Mouse (Mus musculus) bone marrow macrophage, adult 2 months (primary cell): ENCODE measurements at regions not wholly inside any gene's neighbourhood (a gene's known extent, or its start where the extent isn't known, plus 50 kb on each side); places are given as distances from the start of the nearest gene placed in this dataset.

Experiments
- H3K27ac ChIP-seq: 2 replicates; pipeline ENCODE4 v1.5.1; 2012; ENCODE audit warnings: low read depth, low read length; ENCODE audit not compliant: insufficient read depth
- H3K4me1 ChIP-seq: 2 replicates; pipeline ENCODE4 v1.6.1; 2012; ENCODE audit warnings: low read length; ENCODE audit not compliant: control insufficient read depth, insufficient read depth
- H3K4me3 ChIP-seq: 2 replicates; pipeline ENCODE4 v1.5.1; 2012; ENCODE audit warnings: mild to moderate bottlenecking, low read length, moderate library complexity; ENCODE audit not compliant: insufficient read depth
- CTCF ChIP-seq: IDR thresholded peaks from 2 replicates; pipeline ENCODE4 v1.5.1; 2012; ENCODE audit warnings: low read depth, mild to moderate bottlenecking, low read length, moderate library complexity
- POLR2A ChIP-seq: IDR thresholded peaks from 2 replicates; pipeline ENCODE4 v1.6.1; 2012; ENCODE audit warnings: mild to moderate bottlenecking, low read depth, low read length, borderline replicate concordance

DNA sequence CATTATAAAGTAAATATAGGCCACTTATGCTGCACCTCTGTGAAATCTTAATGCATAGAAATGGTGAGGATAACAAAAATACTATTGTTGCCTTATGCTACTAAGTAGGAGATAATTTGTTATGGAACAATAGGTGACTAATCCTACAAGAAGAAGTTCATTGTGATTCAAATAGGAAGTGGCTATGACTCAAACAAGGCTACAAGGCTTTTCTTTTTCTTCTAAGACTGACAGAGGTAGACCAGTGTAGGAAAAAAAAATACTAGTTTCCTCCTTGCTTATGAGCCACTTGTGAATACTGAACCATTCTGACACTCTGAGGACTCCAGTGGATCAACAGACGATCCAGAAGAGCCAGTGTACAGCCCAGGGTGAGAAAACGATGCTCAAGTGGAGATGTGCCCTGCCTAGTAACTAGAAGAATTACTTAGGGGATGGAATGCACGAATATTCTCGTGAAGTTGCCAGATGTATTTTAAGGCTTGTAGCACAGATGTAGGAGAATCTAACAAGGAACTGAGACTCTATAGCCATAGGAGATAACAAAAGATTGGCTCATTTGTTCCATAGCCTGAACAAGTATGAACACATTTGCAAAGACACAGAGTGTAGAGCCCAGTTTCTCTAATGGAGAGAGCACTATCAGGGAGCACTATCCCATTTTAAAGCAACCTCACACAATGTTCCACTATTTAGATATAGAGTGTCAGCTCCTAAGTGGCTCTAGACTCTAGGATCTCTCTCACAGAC, 60.3 kb downstream of the Fzd1 start:
- Histone ChIP-seq H3K27ac (no peak overlapping the region), H3K4me3 (no peak overlapping the region), H3K4me1 (no peaks in the 10 kb centered on the region)
- TF ChIP-seq CTCF (no peak), POLR2A (no peak)

DNA sequence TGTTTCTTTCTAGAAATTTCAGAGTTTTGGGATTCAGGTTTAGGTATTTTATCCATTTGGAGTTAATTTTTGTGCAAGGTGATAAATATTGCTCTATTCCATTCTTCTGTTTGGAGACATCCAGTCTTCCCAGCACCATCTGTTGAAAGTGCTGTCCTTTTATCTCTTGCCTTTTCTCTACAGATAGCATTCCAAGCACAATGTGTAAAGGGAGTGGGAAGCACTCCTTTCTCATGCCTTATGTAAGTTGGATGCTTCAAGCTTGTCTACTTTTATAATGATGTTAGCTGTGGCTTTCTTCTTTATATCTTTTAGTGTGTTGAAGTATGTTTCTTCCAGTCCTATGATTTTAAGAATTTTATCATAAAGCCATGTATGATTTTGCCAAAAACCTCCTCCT, 61.1 kb downstream of the Fzd1 start:
- H3K4me1 ChIP-seq = no peaks in the 10 kb centered on the region
- TF ChIP-seq CTCF (no peak), POLR2A (no peak)

DNA sequence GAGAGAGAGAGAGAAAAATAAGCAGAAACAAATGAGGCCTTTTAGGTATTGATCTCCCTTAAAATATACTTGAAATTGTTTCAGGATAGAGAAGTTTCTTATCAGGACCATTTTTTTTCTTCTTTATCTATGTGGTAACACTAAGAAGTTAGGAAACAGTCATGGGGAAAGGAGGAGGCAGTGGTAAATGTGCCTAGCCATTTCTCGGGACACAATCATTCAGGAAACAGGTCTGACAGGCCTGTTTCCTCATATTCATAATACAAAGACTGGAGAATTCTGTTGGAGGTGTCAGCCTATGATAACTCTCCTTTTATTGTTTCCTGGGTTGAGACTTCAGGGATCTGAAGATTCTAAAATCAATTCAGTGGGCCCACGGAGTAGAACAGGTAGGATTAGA, 68.7 kb downstream of the Fzd1 start:
- H3K4me1 ChIP-seq = no peaks in the 10 kb centered on the region
- TF ChIP-seq POLR2A = no peak
- no peak for TF ChIP-seq CTCF
- H3K4me3 ChIP-seq = no peak overlapping the region
- no peak overlapping the region for H3K27ac ChIP-seq

More for the DNA sequence above, 61.1 kb downstream of the Fzd1 start:
- no peak overlapping the region for H3K27ac ChIP-seq
- H3K4me3 ChIP-seq = no peak overlapping the region

DNA sequence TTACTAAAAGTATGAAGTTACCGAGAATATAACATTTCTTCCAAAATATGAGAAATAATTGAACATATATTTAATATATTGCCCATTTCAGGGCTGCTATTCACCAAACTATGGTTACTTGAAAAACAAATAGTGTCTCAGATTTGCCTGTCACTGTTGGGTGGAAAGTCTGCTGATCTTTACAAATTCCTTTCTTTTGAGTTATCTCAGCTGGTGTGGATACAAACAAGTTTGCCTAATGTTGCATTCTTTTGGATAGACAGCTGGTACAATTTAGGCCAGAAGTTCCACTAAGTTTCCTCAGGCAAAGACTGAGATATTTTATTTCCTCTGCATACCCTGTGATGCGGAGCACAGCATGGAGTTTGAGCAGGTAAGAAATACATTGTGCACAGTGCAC, 82.5 kb downstream of the Fzd1 start:
- TF ChIP-seq CTCF = no peak
- TF ChIP-seq POLR2A = no peak
- Histone ChIP-seq H3K27ac (no peak overlapping the region), H3K4me1 (no peaks in the 10 kb centered on the region), H3K4me3 (no peak overlapping the region)

DNA sequence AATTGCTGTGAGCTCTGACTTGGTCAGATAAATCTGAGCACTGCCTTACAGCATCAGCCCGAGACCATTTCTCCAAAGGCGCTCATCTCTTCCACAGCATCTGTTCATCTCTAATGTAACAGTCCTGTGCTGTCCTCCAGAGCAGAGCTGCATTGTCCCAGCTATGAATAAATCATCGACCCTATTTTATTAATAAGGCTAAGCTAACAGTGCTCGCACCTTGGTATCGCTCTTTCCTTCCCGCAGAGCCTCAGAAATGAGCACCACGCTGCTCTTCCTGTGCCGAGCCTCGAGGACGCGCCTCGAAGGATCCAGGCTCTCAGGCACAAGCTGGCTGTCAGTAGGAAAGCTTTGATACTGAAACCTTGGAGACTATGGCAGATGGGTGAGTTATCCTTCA, 91.5 kb downstream of the Fzd1 start:
- no peak overlapping the region for H3K27ac ChIP-seq
- TF ChIP-seq POLR2A = no peak
- TF ChIP-seq CTCF = no peak
- H3K4me3 ChIP-seq = no peak overlapping the region
- no peaks in the 10 kb centered on the region for H3K4me1 ChIP-seq

DNA sequence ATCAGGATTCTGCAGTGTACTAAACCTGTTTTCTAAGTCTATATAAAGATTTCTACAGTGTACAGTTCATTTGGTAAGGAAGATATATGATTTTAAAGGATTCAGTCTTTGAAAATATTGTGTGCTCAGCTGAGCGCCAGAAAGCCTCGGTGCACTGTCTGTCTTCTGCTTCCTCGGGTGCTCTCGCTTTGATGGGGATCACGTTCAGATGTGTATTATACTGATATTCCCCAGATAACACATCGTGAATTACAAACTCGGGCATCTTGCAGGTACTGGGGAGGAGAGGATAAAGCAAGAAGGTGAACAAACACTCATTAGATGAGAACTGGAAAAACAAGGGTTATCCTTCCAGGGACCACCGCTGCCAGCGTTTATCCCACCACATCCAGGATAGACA, 91.9 kb downstream of the Fzd1 start:
- H3K27ac ChIP-seq = no peak overlapping the region
- H3K4me1 ChIP-seq = no peaks in the 10 kb centered on the region
- H3K4me3 ChIP-seq = no peak overlapping the region
- no peak for TF ChIP-seq POLR2A
- no peak for TF ChIP-seq CTCF

DNA sequence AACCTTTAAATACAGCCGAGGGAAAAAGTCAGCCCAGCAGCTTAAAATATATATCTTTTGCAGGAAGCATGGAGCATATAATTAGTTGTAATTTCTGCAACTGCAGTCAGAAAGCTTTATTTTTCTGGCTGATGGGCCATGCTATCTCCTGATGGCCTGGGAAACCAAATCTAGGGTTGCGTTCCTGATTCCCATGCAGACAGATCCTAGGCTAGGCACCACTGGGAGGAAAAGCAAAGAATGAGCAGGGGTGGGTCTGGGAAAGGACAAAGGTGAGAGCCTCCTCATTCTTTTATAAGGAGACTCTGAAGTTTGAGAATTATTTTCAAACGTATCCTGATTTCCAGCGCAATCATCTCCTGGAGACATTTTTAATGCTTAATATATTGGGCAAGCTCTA, 92.9 kb downstream of the Fzd1 start:
- Histone ChIP-seq H3K27ac (no peak overlapping the region), H3K4me3 (no peak overlapping the region), H3K4me1 (no peaks in the 10 kb centered on the region)
- TF ChIP-seq POLR2A (no peak), CTCF (no peak)

DNA sequence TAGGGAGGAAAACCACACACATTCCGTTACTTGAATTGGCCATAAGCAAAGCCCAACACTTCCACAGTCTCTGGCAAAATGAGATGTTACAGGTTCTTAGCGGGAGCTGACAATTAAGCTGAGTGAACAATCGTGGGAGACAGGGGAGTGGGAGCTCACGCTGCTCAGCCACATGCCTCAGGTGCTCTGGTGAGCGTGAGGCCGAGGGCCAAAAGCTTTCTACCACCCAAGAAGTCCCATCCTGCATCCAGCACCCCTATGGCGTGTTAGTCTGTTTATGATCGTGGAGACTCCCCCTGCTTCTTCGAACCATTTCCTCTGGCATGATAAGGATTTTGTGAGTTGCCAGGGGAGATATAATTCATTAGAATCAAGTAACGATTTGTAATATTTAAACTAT, 93.3 kb downstream of the Fzd1 start:
- TF ChIP-seq POLR2A = no peak
- no peak for TF ChIP-seq CTCF
- Histone ChIP-seq H3K4me3 (no peak overlapping the region), H3K27ac (no peak overlapping the region), H3K4me1 (no peaks in the 10 kb centered on the region)

DNA sequence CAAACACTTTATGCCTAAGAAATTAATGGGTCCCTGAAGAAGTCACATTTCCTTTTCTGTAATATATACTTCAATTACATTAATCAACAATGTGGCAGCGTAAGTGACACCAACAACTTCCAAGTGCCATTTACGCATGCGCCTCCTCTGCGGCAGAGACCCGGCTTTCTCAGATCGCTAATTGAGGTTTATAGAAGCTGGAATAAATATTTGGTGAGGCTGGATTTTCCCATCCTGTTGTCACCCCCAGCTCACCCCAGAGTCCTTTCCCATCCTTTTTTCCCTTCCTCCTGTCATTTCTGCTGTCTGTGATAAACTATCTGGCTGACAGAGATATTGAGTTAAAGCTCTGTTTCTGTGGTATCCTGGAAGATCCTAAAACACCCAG, 95.6 kb downstream of the Fzd1 start:
- TF ChIP-seq CTCF (no peak), POLR2A (no peak)
- Histone ChIP-seq H3K27ac (no peak overlapping the region), H3K4me1 (no peaks in the 10 kb centered on the region), H3K4me3 (no peak overlapping the region)

DNA sequence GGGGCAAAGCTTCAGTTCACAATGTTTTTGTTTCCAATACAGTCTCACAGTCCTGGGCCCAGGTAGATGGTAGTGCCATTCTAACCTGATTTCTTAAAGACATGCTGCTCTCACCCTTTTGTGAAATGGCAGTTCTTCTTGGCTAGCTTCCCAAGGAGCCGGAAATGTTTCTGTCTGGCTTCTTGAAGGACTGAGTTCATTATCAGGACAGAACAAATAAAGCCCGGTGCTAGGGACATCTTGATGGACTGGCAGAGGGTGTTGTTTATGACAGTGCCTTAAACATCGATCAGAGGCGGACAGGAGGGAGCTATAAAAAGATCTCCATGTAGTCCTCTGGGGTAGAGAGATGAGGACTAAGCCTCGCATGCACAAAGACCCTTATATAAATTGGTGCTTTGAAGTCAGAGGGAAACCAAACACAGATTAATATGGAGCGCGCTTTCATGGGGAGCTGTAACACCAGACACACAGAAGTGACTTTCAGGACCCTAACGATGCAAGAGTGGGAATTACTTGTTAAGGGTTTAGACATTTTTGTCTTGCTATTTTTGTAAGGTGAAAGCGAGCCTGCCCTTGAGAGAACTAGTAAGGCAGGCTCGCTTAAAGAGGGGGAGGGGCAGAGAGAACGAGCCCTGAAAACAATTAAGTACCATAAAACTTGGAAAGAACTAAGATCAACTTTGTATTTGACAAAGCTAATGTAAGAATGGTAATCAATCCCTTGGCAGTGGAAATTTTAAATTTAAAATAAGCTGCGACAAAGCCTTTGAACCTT, 96.2 kb downstream of the Fzd1 start:
- Histone ChIP-seq H3K27ac (no peak overlapping the region), H3K4me3 (no peak overlapping the region), H3K4me1 (no peaks in the 10 kb centered on the region)
- TF ChIP-seq POLR2A (no peak), CTCF (no peak)
